Mouse (Mus musculus) thymus, adult 2 months (tissue): ENCODE measurements around the gene Scarb1.

ENCODE experiments used
- CTCF ChIP-seq: fragments of 200-500 bp; IDR thresholded peaks from 2 replicates; pipeline ENCODE4 v1.5.1; 2012; ENCODE audit warnings: mild to moderate bottlenecking, control low read depth, low read length, moderate library complexity, borderline replicate concordance; ENCODE audit not compliant: control insufficient read depth, poor library complexity, insufficient read depth; ENCODE audit errors: extremely low read depth
- POLR2A ChIP-seq: fragments of 200-500 bp; IDR thresholded peaks from 2 replicates; pipeline ENCODE4 v1.6.1; 2012; ENCODE audit warnings: mild to moderate bottlenecking, low read length, control low read depth, moderate library complexity; ENCODE audit not compliant: control insufficient read depth, poor library complexity, insufficient read depth; ENCODE audit errors: extremely low read depth

- TF ChIP-seq POLR2A (no peak), CTCF (no peak)
Observed at GRCm38 (mm10) chr5:125243928-125244327, 97.0 kb downstream of the Scarb1 start.
